Mouse (Mus musculus) intestine, embryonic 15.5 days (tissue): ENCODE data around the gene Zfx. TPM values are rescaled to one million over a fixed set of nuclear protein-coding genes. Genes with fewer than 3 reads are reported as not detected.

ENCODE experiments used
- ATAC-seq: fragments of 200-750 bp; cut with Nextera tagmentation; 2 replicates; pipeline ENCODE4 v1.8.0; 2017; ENCODE audit warnings: moderate TSS enrichment, moderate library complexity
- H3K27ac ChIP-seq: fragments of 300-500 bp; sonication (generic); 2 replicates; pipeline ENCODE4 v1.5.1; 2015; ENCODE audit warnings: mild to moderate bottlenecking, inconsistent platforms
- H3K27me3 ChIP-seq: fragments of 300-500 bp; sonication (generic); replicated peaks from 2 replicates; pipeline ENCODE4 v1.6.1; 2015; ENCODE audit warnings: inconsistent platforms
- H3K36me3 ChIP-seq: fragments of 300-500 bp; sonication (generic); 2 replicates; pipeline ENCODE4 v1.6.1; 2015; ENCODE audit warnings: inconsistent platforms
- H3K4me1 ChIP-seq: fragments of 300-500 bp; sonication (generic); replicated peaks from 2 replicates; pipeline ENCODE4 v1.6.1; 2015; ENCODE audit warnings: inconsistent platforms
- H3K4me2 ChIP-seq: fragments of 300-500 bp; sonication (generic); replicated peaks from 2 replicates; pipeline ENCODE4 v1.6.1; 2015; ENCODE audit warnings: mild to moderate bottlenecking, inconsistent platforms
- H3K4me3 ChIP-seq: fragments of 300-500 bp; sonication (generic); replicated peaks from 2 replicates; pipeline ENCODE4 v1.5.1; 2015; ENCODE audit warnings: inconsistent platforms
- H3K9ac ChIP-seq: fragments of 300-500 bp; sonication (generic); 2 replicates; pipeline ENCODE4 v1.6.1; 2015; ENCODE audit warnings: inconsistent platforms
- H3K9me3 ChIP-seq: fragments of 300-500 bp; sonication (generic); 2 replicates; pipeline ENCODE4 v1.6.1; 2016; ENCODE audit warnings: inconsistent platforms
- WGBS: fragments of 180-500 bp; shearing (Covaris S2); methylation state at CpG from one replicate; pipeline ENCODE4 v1.1.7; 2015; 5-methylcytosine and 5-hydroxymethylcytosine counted together
- polyA plus RNA-seq: library from polyadenylated mRNA; unstranded; fragments of >200 nt; fragmentation: Nextera tagmentation; extraction: Ambion mirVana; gene quantifications from 2 replicates; pipeline ENCODE4 v1.2.1, GENCODE M21; 2015

Zfx gene
- 27.2 and 27.8 TPM in 2 replicates for polyA plus RNA-seq

DNA sequence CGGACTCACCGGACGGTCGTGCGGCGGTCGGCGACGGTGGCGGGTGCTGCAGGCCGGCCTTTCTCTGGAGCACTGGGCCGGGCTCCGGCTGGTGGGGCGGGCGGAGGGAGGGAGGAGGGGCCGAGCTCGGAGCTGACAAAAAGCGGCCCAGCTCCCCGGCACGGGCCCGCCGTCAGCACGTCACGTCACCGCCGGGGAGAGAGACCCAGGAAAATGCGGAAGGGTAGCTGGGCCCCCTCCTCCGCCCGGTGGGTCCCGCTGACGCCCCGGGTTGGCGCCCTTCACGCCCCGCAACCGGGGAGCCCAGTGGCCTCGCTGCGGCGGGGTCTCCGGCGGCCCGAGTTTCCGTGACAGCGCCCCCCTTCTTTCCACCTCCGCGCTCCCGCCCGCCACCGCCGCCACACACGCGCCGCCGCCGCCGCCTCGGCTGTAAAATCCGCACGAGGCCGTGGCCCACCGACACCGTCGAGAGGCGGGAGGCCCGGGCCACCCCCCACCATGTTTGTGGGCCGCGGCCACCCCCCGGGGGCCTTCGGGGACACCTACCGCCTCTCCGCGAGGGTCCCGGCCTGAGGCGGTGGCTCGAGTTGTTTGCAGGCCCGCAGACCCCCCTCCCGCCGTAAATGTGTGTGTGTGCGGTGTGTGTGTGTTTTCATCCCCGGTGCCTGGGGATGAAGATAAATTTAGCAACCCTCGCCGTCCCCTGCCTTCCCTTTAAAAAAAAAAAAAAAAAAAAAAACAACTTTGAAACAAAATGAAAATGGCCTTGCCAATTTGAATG lies at the start of gene Zfx:
Zfx (minus strand) TSS at position 644 of the 781 bp plus-strand sequence.
- 25% methylated on average over 57 of the region's 82 CpGs for WGBS
- H3K27ac ChIP-seq: peak within 1 kb of the TSS; percentile 99
- peaks cover 4% of the 10 kb centered on the region; the same call in 1 of the 2 replicates for H3K27me3 ChIP-seq
- no peaks in the 10 kb centered on the region for H3K4me1 ChIP-seq
- H3K9me3 ChIP-seq: no peaks in the 10 kb centered on the region
- H3K36me3 ChIP-seq: no peaks in the 10 kb centered on the region
- peak within 1 kb of the TSS; percentile 54 for H3K4me2 ChIP-seq
- peak within 1 kb of the TSS; percentile 61 for H3K4me3 ChIP-seq
- peak; percentile 84 for ATAC-seq
- peak within 1 kb of the TSS; percentile 84 for H3K9ac ChIP-seq

DNA sequence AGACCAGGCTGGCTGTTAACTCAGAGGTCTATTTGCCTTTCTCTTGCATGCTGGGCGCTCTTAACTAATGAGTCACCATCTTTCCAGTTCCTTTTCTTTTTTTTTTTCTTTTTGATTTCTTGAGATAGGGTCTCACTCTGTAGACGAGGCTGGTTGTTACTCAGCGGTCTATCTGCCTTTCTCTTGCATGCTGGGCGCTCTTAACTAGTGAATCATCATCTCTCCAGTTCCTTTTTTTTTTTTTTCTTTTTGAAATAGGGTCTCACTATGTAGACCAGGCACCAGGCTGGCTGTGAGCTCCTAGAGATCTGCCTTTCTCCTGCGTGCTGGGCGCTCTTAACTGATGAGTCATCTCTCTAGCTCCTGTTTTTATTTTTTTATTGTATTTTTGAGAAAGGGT lies 45.8 kb upstream of the Zfx start:
- H3K27me3 ChIP-seq: no peaks in the 10 kb centered on the region
- no peaks in the 10 kb centered on the region for H3K9me3 ChIP-seq
- H3K4me2 ChIP-seq: no peak overlapping the region
- no peak for ATAC-seq
- no peaks in the 10 kb centered on the region for H3K4me1 ChIP-seq
- H3K36me3 ChIP-seq: no peaks in the 10 kb centered on the region
- H3K4me3 ChIP-seq: no peak overlapping the region
- no peak overlapping the region for H3K27ac ChIP-seq
- H3K9ac ChIP-seq: no peak overlapping the region
- WGBS: 70% methylated on average over 6 of the region's 6 CpGs

DNA sequence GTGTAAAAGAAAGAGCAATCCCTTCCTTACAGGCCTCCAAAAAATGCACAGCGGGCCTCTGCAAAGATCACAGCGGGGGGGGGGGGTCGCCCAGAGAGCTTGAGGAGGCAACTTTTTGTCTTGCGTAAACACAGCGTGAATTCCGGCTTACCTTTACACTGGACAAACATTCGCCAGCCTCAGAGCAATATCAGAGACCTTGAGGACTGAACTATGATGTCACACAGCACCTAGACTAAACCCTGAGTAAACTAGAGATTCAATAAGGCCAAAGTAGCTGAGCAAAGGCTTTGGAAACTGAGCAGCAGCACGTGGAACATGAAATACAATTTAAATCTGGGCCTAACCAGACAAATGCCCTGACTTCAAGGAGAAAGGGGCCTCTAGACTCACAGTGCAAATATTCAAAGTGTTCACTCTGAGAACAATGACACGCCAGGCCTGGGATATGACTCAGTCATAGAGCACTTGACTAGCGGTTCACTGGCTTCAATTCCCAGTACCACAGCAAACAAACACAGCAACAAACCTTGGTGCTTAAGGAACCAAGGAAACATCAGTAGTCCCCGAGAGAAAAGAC lies 28.8 kb upstream of the Zfx start:
- peaks cover 8% of the 10 kb centered on the region; the same call in 1 of the 2 replicates for H3K27me3 ChIP-seq
- no peak overlapping the region for H3K9ac ChIP-seq
- no peak overlapping the region for H3K27ac ChIP-seq
- peak; percentile 74 for ATAC-seq
- H3K9me3 ChIP-seq: no peaks in the 10 kb centered on the region
- 31% methylated on average over 11 of the region's 11 CpGs for WGBS
- H3K4me2 ChIP-seq: no peak overlapping the region
- no peaks in the 10 kb centered on the region for H3K36me3 ChIP-seq
- H3K4me1 ChIP-seq: no peaks in the 10 kb centered on the region
- H3K4me3 ChIP-seq: no peak overlapping the region

DNA sequence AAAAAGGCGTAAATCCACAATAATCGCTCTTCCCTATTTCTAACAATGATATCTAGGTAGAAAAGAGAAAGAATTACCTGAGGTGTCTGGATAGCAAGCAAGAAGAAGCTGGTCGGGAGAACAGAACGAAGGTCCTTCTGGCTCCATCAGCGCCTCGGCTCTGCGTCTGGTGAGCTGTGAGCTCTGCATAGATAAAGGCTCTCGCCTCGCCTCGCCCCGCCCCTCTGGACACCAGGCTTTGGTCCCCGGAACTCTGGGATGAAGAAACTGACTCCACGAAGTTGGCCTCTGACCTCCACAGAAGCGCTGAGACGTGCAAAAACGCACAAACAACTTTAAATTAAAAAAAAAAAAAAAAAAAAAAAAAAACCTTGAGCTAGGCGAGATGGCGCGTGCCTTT lies 27.0 kb upstream of the Zfx start:
- Histone ChIP-seq H3K4me2 (no peak overlapping the region), H3K36me3 (no peaks in the 10 kb centered on the region), H3K27me3 (peaks cover 8% of the 10 kb centered on the region; the same call in 1 of the 2 replicates), H3K27ac (no peak overlapping the region), H3K4me1 (no peaks in the 10 kb centered on the region), H3K9me3 (no peaks in the 10 kb centered on the region), H3K4me3 (no peak overlapping the region), H3K9ac (no peak overlapping the region)
- no peak for ATAC-seq
- WGBS: 70% methylated on average over 19 of the region's 19 CpGs

DNA sequence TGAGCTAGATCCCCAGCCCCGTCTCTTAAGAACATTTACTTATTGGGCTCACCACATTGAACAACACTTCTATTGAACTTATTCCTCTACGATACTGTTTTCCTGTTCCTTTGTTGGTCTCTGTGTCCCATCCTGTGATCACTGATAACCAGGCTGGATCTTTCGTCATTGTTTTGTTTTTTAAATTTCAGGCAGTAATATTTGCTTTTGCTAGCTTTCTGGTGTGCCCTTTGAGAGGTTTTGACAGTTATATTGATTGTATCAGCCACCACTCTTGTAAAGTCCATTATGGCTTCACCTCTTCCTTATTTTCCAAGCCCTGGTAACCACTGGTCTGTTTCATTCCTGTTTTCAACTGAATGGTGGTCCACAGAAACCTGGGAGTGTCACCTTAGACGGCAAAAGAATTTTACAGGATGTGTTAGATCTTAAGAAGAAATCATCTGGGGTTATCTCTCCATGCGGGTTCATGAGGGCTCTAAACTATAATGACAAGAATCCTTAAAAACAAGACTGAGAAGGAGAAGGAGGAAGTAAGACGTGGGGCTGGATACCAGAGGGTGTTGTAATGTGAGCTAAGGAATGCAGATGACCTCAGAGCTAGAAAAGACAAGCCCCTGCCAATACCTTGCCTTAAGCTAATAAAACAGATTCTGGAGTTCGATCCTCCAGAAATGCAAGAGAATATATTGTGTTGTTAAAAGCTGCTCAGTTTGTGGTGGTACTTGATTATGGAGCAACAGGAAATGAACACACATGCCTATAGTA lies 18.7 kb upstream of the Zfx start:
- Histone ChIP-seq H3K9ac (no peak overlapping the region), H3K36me3 (no peaks in the 10 kb centered on the region), H3K27me3 (peaks cover 12% of the 10 kb centered on the region; the same call in 1 of the 2 replicates), H3K9me3 (no peaks in the 10 kb centered on the region), H3K27ac (no peak overlapping the region), H3K4me3 (no peak overlapping the region), H3K4me2 (no peak overlapping the region), H3K4me1 (no peaks in the 10 kb centered on the region)
- ATAC-seq: no peak
- 63% methylated on average over 7 of the region's 7 CpGs for WGBS

DNA sequence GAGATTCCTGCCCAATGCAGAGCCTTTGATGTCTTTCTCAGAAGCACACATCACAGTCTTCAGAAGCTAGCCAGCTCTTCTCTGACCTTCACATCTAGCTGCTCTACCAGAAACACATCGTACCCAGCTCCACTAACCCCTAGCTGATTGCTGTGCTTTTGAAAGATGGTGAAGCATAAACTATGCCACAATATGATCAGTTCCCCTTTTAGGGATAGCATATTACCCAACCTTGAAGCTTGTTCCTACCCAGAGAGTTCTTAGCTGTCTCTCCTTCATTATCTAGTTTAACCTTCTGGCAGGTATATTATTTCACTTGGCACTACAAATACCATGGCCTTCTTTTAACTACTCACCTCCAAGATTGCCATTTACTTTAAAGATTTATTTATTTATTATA lies 16.6 kb upstream of the Zfx start:
- no peak for ATAC-seq
- Histone ChIP-seq H3K9me3 (no peaks in the 10 kb centered on the region), H3K4me2 (no peak overlapping the region), H3K4me3 (no peak overlapping the region), H3K36me3 (no peaks in the 10 kb centered on the region), H3K27ac (no peak overlapping the region), H3K9ac (no peak overlapping the region), H3K27me3 (peaks cover 12% of the 10 kb centered on the region; the same call in 1 of the 2 replicates), H3K4me1 (no peaks in the 10 kb centered on the region)
- 71% methylated on average over 1 of the region's 1 CpGs for WGBS

DNA sequence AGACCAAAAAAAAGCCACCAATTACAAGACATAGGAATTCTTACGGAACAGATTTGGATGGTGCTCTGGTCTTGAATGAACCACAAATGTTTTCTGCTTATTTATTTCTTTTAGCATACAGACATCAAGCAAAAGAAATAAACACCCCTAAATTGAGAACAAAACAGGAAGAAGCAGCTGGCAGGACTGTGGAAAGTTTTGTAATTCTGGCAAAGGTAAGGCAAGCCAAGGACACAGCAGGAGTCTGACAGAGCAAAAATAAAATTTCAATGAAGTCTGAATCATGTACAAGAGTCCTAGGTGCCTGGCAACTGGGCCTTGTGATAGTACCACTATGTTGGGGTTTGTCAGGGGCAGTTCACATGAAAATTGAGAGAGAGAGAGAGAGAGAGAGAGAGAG lies 14.8 kb upstream of the Zfx start:
- Histone ChIP-seq H3K27me3 (peaks cover 5% of the 10 kb centered on the region; the same call in 1 of the 2 replicates), H3K27ac (no peak overlapping the region), H3K9ac (no peak overlapping the region), H3K4me2 (no peak overlapping the region), H3K9me3 (no peaks in the 10 kb centered on the region), H3K36me3 (no peaks in the 10 kb centered on the region), H3K4me3 (no peak overlapping the region), H3K4me1 (no peaks in the 10 kb centered on the region)
- WGBS: 86% methylated on average over 1 of the region's 1 CpGs
- no peak for ATAC-seq

DNA sequence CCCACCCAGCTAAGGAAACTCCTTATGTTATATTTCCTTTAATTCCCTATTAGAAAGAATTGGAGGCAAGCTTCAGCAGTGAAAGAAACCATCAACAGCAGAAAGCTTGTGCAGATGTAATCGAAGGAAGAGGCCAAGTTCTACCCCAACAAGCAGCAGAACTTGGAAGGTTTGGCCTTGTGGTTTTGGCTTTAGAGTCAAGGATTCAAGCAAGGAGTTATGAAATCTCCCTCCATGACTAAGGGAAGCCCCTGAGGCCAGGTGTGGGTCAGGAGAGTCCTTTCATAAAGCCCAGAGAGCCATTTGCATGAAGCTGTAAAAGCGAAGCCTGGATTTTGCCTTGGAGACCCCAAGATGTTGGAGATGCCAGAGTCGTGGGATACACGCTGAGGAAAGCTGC lies 11.6 kb upstream of the Zfx start:
- H3K27me3 ChIP-seq: peaks cover 4% of the 10 kb centered on the region; the same call in 1 of the 2 replicates
- no peak overlapping the region for H3K4me2 ChIP-seq
- H3K9me3 ChIP-seq: no peaks in the 10 kb centered on the region
- H3K9ac ChIP-seq: no peak overlapping the region
- no peaks in the 10 kb centered on the region for H3K4me1 ChIP-seq
- no peak overlapping the region for H3K4me3 ChIP-seq
- no peaks in the 10 kb centered on the region for H3K36me3 ChIP-seq
- ATAC-seq: no peak
- 72% methylated on average over 4 of the region's 4 CpGs for WGBS
- no peak overlapping the region for H3K27ac ChIP-seq

DNA sequence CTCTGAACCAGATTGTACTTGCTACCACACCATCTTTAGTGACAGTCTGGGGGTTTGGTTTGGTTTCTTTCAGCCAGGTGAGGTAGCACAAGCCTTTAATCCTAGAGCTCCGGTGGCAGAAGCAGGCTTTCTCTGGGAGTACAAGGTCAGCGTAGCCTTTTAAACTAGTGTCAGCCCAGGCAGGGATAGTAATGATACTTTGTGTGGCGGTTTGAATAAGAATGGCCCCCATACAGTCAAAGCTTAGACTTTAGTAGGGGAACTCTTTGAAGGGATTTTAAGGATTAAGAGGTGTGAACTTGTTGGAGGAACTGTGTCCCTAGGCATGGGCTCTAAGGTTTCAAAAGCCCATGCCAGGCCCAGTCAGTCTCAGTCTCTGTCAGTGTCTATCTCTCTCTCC lies 10.0 kb upstream of the Zfx start:
- no peak overlapping the region for H3K4me3 ChIP-seq
- H3K9me3 ChIP-seq: no peaks in the 10 kb centered on the region
- H3K27me3 ChIP-seq: peaks cover 3% of the 10 kb centered on the region; the same call in 1 of the 2 replicates
- 40% methylated on average over 3 of the region's 3 CpGs for WGBS
- no peaks in the 10 kb centered on the region for H3K4me1 ChIP-seq
- no peaks in the 10 kb centered on the region for H3K36me3 ChIP-seq
- no peak for ATAC-seq
- H3K27ac ChIP-seq: no peak overlapping the region
- no peak overlapping the region for H3K4me2 ChIP-seq
- no peak overlapping the region for H3K9ac ChIP-seq

DNA sequence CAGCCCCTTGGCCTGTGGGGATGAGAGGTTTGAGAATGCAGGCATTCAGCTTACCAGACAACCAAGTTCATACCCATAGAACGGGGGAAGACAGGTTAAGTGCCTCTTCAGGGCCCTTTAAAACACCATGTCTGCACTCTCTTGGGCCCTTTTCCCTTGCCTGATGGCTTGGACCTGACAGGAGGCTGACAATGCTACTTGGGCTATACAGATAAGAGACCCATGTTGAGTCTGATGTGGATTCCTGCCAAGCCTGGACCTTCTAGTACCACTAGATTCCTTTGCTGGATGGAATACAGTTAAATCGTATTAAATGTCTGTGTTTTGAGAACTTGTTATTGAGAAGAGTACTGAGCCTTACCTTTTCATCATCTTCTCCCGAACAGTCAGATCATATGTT lies 8.7 kb upstream of the Zfx start:
- H3K4me3 ChIP-seq: no peak overlapping the region
- ATAC-seq: no peak
- no peak overlapping the region for H3K4me2 ChIP-seq
- 75% methylated on average over 3 of the region's 3 CpGs for WGBS
- H3K9ac ChIP-seq: no peak overlapping the region
- H3K4me1 ChIP-seq: no peaks in the 10 kb centered on the region
- H3K9me3 ChIP-seq: no peaks in the 10 kb centered on the region
- H3K36me3 ChIP-seq: no peaks in the 10 kb centered on the region
- H3K27me3 ChIP-seq: peaks cover 3% of the 10 kb centered on the region; the same call in 1 of the 2 replicates
- H3K27ac ChIP-seq: no peak overlapping the region

DNA sequence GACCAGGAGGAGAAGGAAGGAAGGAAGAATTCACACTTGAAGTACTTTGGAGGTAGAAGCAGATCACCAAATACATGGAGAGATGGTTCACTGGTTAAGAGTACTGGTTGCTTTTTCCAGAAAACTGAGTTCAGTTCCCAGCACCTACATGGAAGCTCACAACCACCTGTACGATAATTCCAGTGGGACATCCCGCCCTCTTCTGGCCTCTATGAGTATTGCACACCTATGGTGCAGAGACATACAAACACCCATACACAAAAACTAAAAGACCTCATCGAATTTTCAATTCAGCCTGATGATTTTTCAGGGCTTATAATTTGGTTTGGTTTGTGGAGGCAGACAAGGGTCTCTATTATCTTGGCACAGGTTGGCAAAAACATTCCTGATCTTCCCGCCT lies 6.2 kb upstream of the Zfx start:
- Histone ChIP-seq H3K4me3 (no peak overlapping the region), H3K4me2 (no peak overlapping the region), H3K4me1 (no peaks in the 10 kb centered on the region), H3K27ac (no peak overlapping the region), H3K9me3 (no peaks in the 10 kb centered on the region), H3K36me3 (no peaks in the 10 kb centered on the region), H3K9ac (no peak overlapping the region), H3K27me3 (peaks cover 3% of the 10 kb centered on the region; the same call in 1 of the 2 replicates)
- 76% methylated on average over 4 of the region's 4 CpGs for WGBS
- no peak for ATAC-seq

DNA sequence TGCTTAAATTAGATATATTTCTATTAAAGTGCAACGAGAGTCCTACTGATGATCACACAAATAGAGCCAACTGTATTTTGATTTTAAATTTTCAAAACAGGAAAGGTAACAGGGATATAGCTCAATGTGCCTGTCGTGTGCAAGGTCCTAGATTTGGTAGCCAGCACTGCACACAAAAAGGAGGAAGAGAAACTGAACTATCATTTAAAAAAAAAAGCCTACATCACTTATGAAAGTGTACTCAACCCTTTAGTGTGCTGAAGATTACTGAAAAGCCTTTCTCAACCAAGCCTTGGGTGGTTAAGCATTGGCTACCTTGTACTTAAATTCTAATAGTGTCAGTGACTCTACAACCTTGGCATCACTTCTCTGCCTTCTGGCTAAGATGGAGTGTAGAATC lies 2.4 kb upstream of the Zfx start:
- no peaks in the 10 kb centered on the region for H3K36me3 ChIP-seq
- H3K4me3 ChIP-seq: no peak overlapping the region
- no peaks in the 10 kb centered on the region for H3K9me3 ChIP-seq
- no peaks in the 10 kb centered on the region for H3K4me1 ChIP-seq
- no peak overlapping the region for H3K4me2 ChIP-seq
- H3K27ac ChIP-seq: no peak overlapping the region
- 64% methylated on average over 2 of the region's 2 CpGs for WGBS
- no peak overlapping the region for H3K9ac ChIP-seq
- peaks cover 4% of the 10 kb centered on the region; the same call in 1 of the 2 replicates for H3K27me3 ChIP-seq
- no peak for ATAC-seq
